Mouse (Mus musculus) myocyte (in vitro differentiated cells): ENCODE measurements around the gene Gm28539. TPM values are rescaled to one million over a fixed set of nuclear protein-coding genes. Genes with fewer than 3 reads are reported as not detected.

Experiments used
- H3K27me3 ChIP-seq: one replicate; pipeline ENCODE4 v1.6.1; 2011; ENCODE audit not compliant: control insufficient read depth, insufficient read depth, insufficient read length
- H3K36me3 ChIP-seq: one replicate; pipeline ENCODE4 v1.6.1; 2011; ENCODE audit not compliant: control insufficient read depth, insufficient read depth
- H3K4me2 ChIP-seq: one replicate; pipeline ENCODE4 v1.6.1; 2011; ENCODE audit warnings: low read depth, control low read depth
- H3K4me3 ChIP-seq: one replicate; pipeline ENCODE4 v1.5.1; 2011; ENCODE audit warnings: mild to moderate bottlenecking, control low read depth, moderate library complexity
- H3K79me2 ChIP-seq: one replicate; pipeline ENCODE4 v1.6.1; 2011; ENCODE audit not compliant: control insufficient read depth, insufficient read depth
- H3ac ChIP-seq: one replicate; pipeline ENCODE4 v1.6.1; 2011; ENCODE audit not compliant: control insufficient read depth, insufficient read length
- CEBPB ChIP-seq: IDR thresholded peaks from 2 replicates; pipeline ENCODE4 v1.6.1; 2011; ENCODE audit warnings: mild to moderate bottlenecking, moderate library complexity; ENCODE audit not compliant: poor library complexity, insufficient read depth, severe bottlenecking
- E2F4 ChIP-seq: IDR thresholded peaks from one replicate; pipeline ENCODE4 v1.6.1; 2011; ENCODE audit warnings: mild to moderate bottlenecking, control low read depth, moderate library complexity; ENCODE audit not compliant: insufficient read depth
- MAX ChIP-seq: IDR thresholded peaks from one replicate; pipeline ENCODE4 v1.6.1; 2011; ENCODE audit warnings: low read depth, mild to moderate bottlenecking, control low read depth
- MYOD1 ChIP-seq, 3 experiments: IDR thresholded peaks; one replicate each; pipeline ENCODE4 v1.6.1; 2011; ENCODE audit warnings: control low read depth in 2 of 3, low read depth in 2 of 3, mild to moderate bottlenecking in 2 of 3, moderate library complexity in 1 of 3; ENCODE audit not compliant: insufficient read length in 2 of 3, control insufficient read depth in 1 of 3
- MYOG ChIP-seq, 3 experiments: IDR thresholded peaks; one replicate each; pipeline ENCODE4 v1.6.1; 2011; ENCODE audit warnings: control low read depth in 2 of 3, low read depth in 2 of 3, mild to moderate bottlenecking in 2 of 3; ENCODE audit not compliant: insufficient read length in 2 of 3, control insufficient read depth in 1 of 3, insufficient read depth in 1 of 3
- POLR2A ChIP-seq: IDR thresholded peaks from one replicate; pipeline ENCODE4 v1.6.1; 2011; ENCODE audit warnings: low read depth, mild to moderate bottlenecking, control low read depth, moderate library complexity; ENCODE audit not compliant: insufficient read length
- POLR2AphosphoS2 ChIP-seq: IDR thresholded peaks from one replicate; pipeline ENCODE4 v1.6.1; 2011; ENCODE audit warnings: low read depth, control low read depth; ENCODE audit not compliant: insufficient read length
- REST ChIP-seq: IDR thresholded peaks from one replicate; pipeline ENCODE4 v1.6.1; 2011; ENCODE audit warnings: mild to moderate bottlenecking, control low read depth, moderate library complexity; ENCODE audit not compliant: insufficient read depth, insufficient read length
- SRF ChIP-seq: IDR thresholded peaks from one replicate; pipeline ENCODE4 v1.6.1; 2011; ENCODE audit warnings: low read depth; ENCODE audit not compliant: control insufficient read depth, insufficient read length
- TCF12 ChIP-seq: IDR thresholded peaks from one replicate; pipeline ENCODE4 v1.6.1; 2011; ENCODE audit warnings: mild to moderate bottlenecking, control low read depth; ENCODE audit not compliant: poor library complexity, insufficient read depth, severe bottlenecking
- TCF3 ChIP-seq: IDR thresholded peaks from one replicate; pipeline ENCODE4 v1.6.1; 2011; ENCODE audit warnings: low read depth, control low read depth; ENCODE audit not compliant: insufficient read length
- USF1 ChIP-seq: IDR thresholded peaks from one replicate; pipeline ENCODE4 v1.6.1; 2011; ENCODE audit warnings: low read depth, mild to moderate bottlenecking, control low read depth, moderate library complexity
- polyA plus RNA-seq: library from polyadenylated mRNA; unstranded; fragments of >200 nt; fragmentation: generic; extraction: Trizol; gene quantifications from one replicate; pipeline ENCODE4 v1.2.1, GENCODE M21; 2012; ENCODE audit warnings: missing spikeins

Gm28539 gene
- polyA plus RNA-seq, 1 experiment = 0.49 TPM

DNA sequence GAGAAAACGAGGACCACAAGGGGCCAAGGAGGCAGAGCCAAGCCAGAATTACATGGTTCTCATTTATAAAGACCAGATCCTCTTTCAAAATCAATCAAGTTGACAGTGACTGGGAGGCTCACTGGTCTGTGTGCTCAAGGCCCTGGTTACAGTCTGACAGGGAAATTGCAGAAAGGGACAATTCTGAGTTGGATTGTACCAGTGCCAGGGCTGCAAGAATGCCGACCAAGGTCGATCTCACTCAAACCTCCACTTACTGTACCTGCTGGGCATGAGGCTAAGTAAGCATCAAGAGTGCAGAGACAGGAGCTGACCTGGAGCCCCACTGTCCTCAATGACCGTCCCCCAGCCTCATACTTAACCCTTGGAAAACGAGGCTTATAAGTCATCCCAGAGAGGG is 38.2 kb upstream of the Gm28539 start:
- H3K4me2 ChIP-seq = no peak overlapping the region
- no peak overlapping the region for H3K4me3 ChIP-seq
- peaks cover 8% of the 10 kb centered on the region for H3K36me3 ChIP-seq
- no peak overlapping the region for H3ac ChIP-seq
- H3K27me3 ChIP-seq = no peaks in the 10 kb centered on the region
- TF ChIP-seq MAX (no peak), MYOD1 (IDR thresholded peaks at IDR 0.05; ENCODE audit: control insufficient read depth in 1 of 3, insufficient read length in 2 of 3, low read depth in 2 of 3) (no peak), POLR2AphosphoS2 (no peak), POLR2A (no peak), CEBPB (no peak), TCF12 (no peak), REST (no peak), TCF3 (no peak), SRF (no peak), USF1 (no peak)
- H3K79me2 ChIP-seq = no peaks in the 10 kb centered on the region

DNA sequence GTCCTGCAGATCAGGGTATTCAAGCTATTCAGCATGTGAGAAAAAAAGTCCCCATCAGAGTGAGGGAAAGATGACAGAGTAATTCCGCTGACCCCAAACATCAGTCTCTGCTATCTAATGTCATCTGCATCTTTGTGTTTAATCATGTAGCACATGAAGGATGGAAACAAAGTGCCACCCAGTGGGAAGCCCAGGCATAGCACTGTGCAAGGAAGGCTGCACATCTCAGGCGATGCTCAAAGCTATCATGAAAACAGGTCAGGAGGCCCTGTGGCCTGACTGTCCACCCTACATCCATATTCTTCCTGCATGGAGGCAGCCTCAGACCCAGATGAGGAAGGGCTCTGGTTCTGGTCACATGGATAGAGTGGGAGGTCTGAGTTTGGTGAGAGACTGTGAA is 37.5 kb upstream of the Gm28539 start:
- Histone ChIP-seq H3K4me2 (no peak overlapping the region), H3ac (no peak overlapping the region), H3K36me3 (peaks cover 8% of the 10 kb centered on the region), H3K27me3 (no peaks in the 10 kb centered on the region), H3K79me2 (no peaks in the 10 kb centered on the region), H3K4me3 (no peak overlapping the region)
- TF ChIP-seq CEBPB (no peak), POLR2AphosphoS2 (no peak), USF1 (no peak), TCF12 (no peak), POLR2A (no peak), TCF3 (no peak), E2F4 (no peak), REST (no peak), MAX (no peak), SRF (no peak), MYOG (IDR thresholded peaks at IDR 0.05; ENCODE audit: control insufficient read depth in 1 of 3, insufficient read depth in 1 of 3, insufficient read length in 2 of 3, low read depth in 2 of 3) (no peak), MYOD1 (IDR thresholded peaks at IDR 0.05; ENCODE audit: control insufficient read depth in 1 of 3, insufficient read length in 2 of 3, low read depth in 2 of 3) (no peak)

DNA sequence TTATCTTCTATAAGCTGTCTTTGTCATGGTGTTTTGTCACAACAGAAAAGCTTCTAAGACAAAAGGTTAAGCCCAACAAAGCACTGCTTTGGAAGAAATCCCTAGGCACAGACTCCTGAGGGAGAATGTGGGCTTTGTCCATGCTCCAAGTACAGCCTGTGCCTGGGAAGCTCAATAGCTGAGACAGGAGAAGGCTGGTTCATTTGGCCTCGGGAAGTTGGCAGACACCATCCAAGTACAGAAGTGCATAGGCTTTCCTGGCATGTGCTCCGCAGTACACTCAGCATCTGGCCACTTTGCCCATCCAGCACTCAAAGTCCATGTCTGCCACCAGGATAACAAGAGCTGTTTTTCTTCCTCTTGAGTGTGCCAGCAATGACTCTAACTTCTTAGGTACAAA is 30.6 kb upstream of the Gm28539 start:
- no peak overlapping the region for H3ac ChIP-seq
- no peaks in the 10 kb centered on the region for H3K36me3 ChIP-seq
- peaks cover 2% of the 10 kb centered on the region for H3K79me2 ChIP-seq
- H3K27me3 ChIP-seq = no peaks in the 10 kb centered on the region
- H3K4me2 ChIP-seq = no peak overlapping the region
- H3K4me3 ChIP-seq = no peak overlapping the region
- TF ChIP-seq REST = no peak
- no peak for TF ChIP-seq MYOD1 (IDR thresholded peaks at IDR 0.05; ENCODE audit: control insufficient read depth in 1 of 3, insufficient read length in 2 of 3, low read depth in 2 of 3)
- TF ChIP-seq POLR2A = no peak
- no peak for TF ChIP-seq SRF
- no peak for TF ChIP-seq POLR2AphosphoS2
- no peak for TF ChIP-seq CEBPB
- no peak for TF ChIP-seq MAX
- TF ChIP-seq USF1 = no peak
- TF ChIP-seq TCF12 = no peak
- no peak for TF ChIP-seq TCF3
- TF ChIP-seq MYOG (IDR thresholded peaks at IDR 0.05; ENCODE audit: control insufficient read depth in 1 of 3, insufficient read depth in 1 of 3, insufficient read length in 2 of 3, low read depth in 2 of 3) = no peak
- no peak for TF ChIP-seq E2F4

DNA sequence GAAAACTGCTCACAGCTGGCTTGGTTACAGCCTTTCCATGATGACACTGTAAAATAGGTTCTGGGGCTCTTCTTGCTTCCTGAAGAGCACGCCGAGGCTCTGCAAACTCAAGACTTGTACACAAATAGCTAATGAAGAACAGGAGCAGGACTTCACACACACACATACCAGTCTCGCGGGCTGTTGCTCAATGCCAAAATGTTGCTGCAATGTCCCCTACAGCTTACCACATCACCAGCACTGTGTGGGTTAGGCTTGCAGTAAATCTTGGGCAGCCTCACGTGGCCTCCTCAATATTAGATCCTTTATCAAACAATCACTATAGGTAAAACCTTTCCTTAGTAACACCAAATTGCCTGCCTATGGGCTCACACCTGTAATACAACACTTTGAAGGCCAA is 27.4 kb upstream of the Gm28539 start:
- Histone ChIP-seq H3K4me2 (no peak overlapping the region), H3K27me3 (no peaks in the 10 kb centered on the region), H3K36me3 (no peaks in the 10 kb centered on the region), H3ac (no peak overlapping the region), H3K79me2 (peaks cover 23% of the 10 kb centered on the region), H3K4me3 (no peak overlapping the region)
- no peak for TF ChIP-seq MYOD1 (IDR thresholded peaks at IDR 0.05; ENCODE audit: control insufficient read depth in 1 of 3, insufficient read length in 2 of 3, low read depth in 2 of 3)
- no peak for TF ChIP-seq SRF
- TF ChIP-seq REST = no peak
- no peak for TF ChIP-seq E2F4
- TF ChIP-seq POLR2AphosphoS2 = no peak
- no peak for TF ChIP-seq MYOG (IDR thresholded peaks at IDR 0.05; ENCODE audit: control insufficient read depth in 1 of 3, insufficient read depth in 1 of 3, insufficient read length in 2 of 3, low read depth in 2 of 3)
- no peak for TF ChIP-seq TCF3
- TF ChIP-seq MAX = no peak
- TF ChIP-seq CEBPB = no peak
- no peak for TF ChIP-seq POLR2A
- TF ChIP-seq TCF12 = no peak
- TF ChIP-seq USF1 = no peak

DNA sequence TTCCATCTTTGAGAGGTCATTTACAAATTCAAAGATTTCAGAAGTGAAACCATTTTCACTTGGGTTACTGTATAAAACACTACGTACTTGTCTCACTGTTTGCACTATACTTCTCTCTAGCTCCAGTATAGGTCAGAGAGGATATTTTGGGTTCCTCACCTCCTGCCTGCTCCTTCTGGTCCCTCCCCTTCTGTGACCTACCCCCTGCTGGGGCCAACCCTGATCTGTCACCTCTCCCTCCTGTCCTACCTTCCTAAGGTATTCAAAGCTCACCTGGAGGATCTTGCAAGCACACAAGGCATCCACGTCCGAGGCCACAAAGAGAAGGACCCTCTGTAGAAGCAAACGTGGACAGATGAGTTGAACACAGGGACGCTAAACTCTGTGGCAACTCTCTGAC is 25.4 kb upstream of the Gm28539 start:
- peak overlapping the region; percentile 75 for H3ac ChIP-seq
- no peaks in the 10 kb centered on the region for H3K27me3 ChIP-seq
- H3K4me3 ChIP-seq = peak overlapping the region; percentile 93
- peaks cover 33% of the 10 kb centered on the region for H3K79me2 ChIP-seq
- peaks cover 8% of the 10 kb centered on the region for H3K36me3 ChIP-seq
- peak overlapping the region; percentile 81 for H3K4me2 ChIP-seq
- TF ChIP-seq TCF12 (no peak), E2F4 (no peak), TCF3 (no peak), MAX (no peak), MYOD1 (IDR thresholded peaks at IDR 0.05; ENCODE audit: control insufficient read depth in 1 of 3, insufficient read length in 2 of 3, low read depth in 2 of 3) (no peak), POLR2A (no peak), SRF (no peak), USF1 (no peak), POLR2AphosphoS2 (no peak), REST (no peak), CEBPB (no peak), MYOG (IDR thresholded peaks at IDR 0.05; ENCODE audit: control insufficient read depth in 1 of 3, insufficient read depth in 1 of 3, insufficient read length in 2 of 3, low read depth in 2 of 3) (no peak)
